Comparison of ENCODE assay signal across 7 mouse cellular contexts in the genomic region with DNA sequence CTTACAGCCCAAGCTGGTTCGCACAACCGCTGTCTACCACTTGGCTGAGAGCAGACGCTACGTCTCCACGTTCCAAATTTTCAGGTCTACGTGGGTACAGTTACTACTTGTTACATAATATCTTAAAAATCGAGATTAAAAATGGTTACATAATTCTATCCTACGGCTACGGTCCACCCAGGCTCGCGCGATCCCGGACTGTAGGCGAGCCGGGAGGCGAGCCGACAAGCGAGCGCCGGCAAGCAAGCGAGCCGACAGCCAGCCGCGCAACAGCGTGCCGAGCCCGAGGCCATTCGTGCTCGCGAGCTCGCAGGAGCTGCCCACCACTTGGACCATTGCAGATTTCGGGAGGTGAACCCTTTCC. TPM values are rescaled to one million over a fixed set of nuclear protein-coding genes. Genes with fewer than 3 reads are reported as not detected.
DNase-seq lines count a peak whose midpoint lies in the region; ATAC-seq lines count a peak whose summit lies in the region.

No protein-coding gene starts in this region.

- H3K27me3 ChIP-seq in forebrain, embryonic 12.5 days = peaks cover 93% of the 10 kb centered on the region
- peaks cover 87% of the 10 kb centered on the region for H3K27me3 ChIP-seq in intestine, embryonic 14.5 days (replicated peaks; ENCODE audit: control insufficient read depth, insufficient read depth, low read length)
- peaks cover 78% of the 10 kb centered on the region for H3K27me3 ChIP-seq in neural tube, embryonic 12.5 days (replicated peaks)

- 0 out of 2 replicates have a peak, but pooled peaks cover 3% of the 10 kb centered on the region for H3K4me1 ChIP-seq in forebrain, embryonic 12.5 days
- no peaks in the 10 kb centered on the region for H3K4me1 ChIP-seq in intestine, embryonic 14.5 days (replicated peaks; ENCODE audit: control insufficient read depth, insufficient read depth, low read length)
- H3K4me1 ChIP-seq in neural tube, embryonic 12.5 days = no peaks in the 10 kb centered on the region

- H3K27ac ChIP-seq in forebrain, embryonic 12.5 days = no peak overlapping the region
- no peak overlapping the region for H3K27ac ChIP-seq in intestine, embryonic 14.5 days (ENCODE audit: low read depth)
- H3K27ac ChIP-seq in neural tube, embryonic 12.5 days = no peak overlapping the region

- WGBS in forebrain, embryonic 12.5 days = 56% methylated on average over 32 of the region's 32 CpGs
- 52% methylated on average over 32 of the region's 32 CpGs for WGBS in intestine, embryonic 14.5 days
- 58% methylated on average over 32 of the region's 32 CpGs for WGBS in neural tube, embryonic 12.5 days

- peak overlapping the region; percentile 56 for H3K4me2 ChIP-seq in forebrain, embryonic 12.5 days
- no peak overlapping the region for H3K4me2 ChIP-seq in intestine, embryonic 14.5 days (ENCODE audit: low read length)
- H3K4me2 ChIP-seq in neural tube, embryonic 12.5 days (replicated peaks) = peak overlapping the region; percentile 58

- peak; percentile 23 for DNase-seq in left cerebral cortex, adult 11 months (ENCODE audit: low spot score)
- no peak for DNase-seq in left cerebral cortex, postnatal 4 days
- no peak for DNase-seq in intestine, embryonic 14.5 days (ENCODE audit: low spot score)
- DNase-seq in thymus, postnatal 25 days = no peak

- H3K9ac ChIP-seq in forebrain, embryonic 12.5 days = no peak overlapping the region
- no peak overlapping the region for H3K9ac ChIP-seq in intestine, embryonic 14.5 days (ENCODE audit: low read length)
- H3K9ac ChIP-seq in neural tube, embryonic 12.5 days = no peak overlapping the region

- peaks cover 57% of the 10 kb centered on the region for H3K36me3 ChIP-seq in forebrain, embryonic 12.5 days (replicated peaks)
- H3K36me3 ChIP-seq in intestine, embryonic 14.5 days (ENCODE audit: control insufficient read depth, insufficient read depth, low read length) = peaks cover 60% of the 10 kb centered on the region
- H3K36me3 ChIP-seq in neural tube, embryonic 12.5 days = peaks cover 37% of the 10 kb centered on the region

- H3K9me3 ChIP-seq in forebrain, embryonic 12.5 days = peaks cover 46% of the 10 kb centered on the region
- peaks cover 43% of the 10 kb centered on the region for H3K9me3 ChIP-seq in intestine, embryonic 14.5 days (ENCODE audit: control insufficient read depth, low read length)
- H3K9me3 ChIP-seq in neural tube, embryonic 12.5 days = peaks cover 28% of the 10 kb centered on the region

- intact Hi-C loops in left cerebral cortex, postnatal 4 days (cut with DNase I) = no loop called here

- H3K4me3 ChIP-seq in forebrain, embryonic 12.5 days (replicated peaks) = peak overlapping the region; percentile 36
- no peak overlapping the region for H3K4me3 ChIP-seq in intestine, embryonic 14.5 days (ENCODE audit: low read depth, low read length)
- peak overlapping the region; percentile 29 for H3K4me3 ChIP-seq in neural tube, embryonic 12.5 days

- peak; percentile 67 for ATAC-seq in forebrain, embryonic 12.5 days (ENCODE audit: low FRiP score)
- peak; percentile 67 for ATAC-seq in intestine, embryonic 14.5 days (replicated peaks; ENCODE audit: low FRiP score, low TSS enrichment, low read depth)
- ATAC-seq in neural tube, embryonic 12.5 days (ENCODE audit: low FRiP score, low read depth) = peak; percentile 60
- no peak for ATAC-seq in inflammation-experienced regulatory T-cells, adult 6 months

RNA-seq across cellular contexts. Expression of a gene that starts 13.1 kb away (rescaled TPM):
- total RNA-seq in left cerebral cortex, postnatal 4 days (2021) = 10 to 100 TPM; 46.2 to 52.1 TPM
- polyA plus RNA-seq in forebrain, embryonic 12.5 days (2016; fragmentation: Nextera tagmentation; extraction: Ambion mirVana) = 345 and 376 TPM in 2 replicates
- 232 and 233 TPM in 2 replicates for polyA plus RNA-seq in intestine, embryonic 14.5 days (2014; fragmentation: Nextera tagmentation; extraction: Ambion mirVana)
- polyA plus RNA-seq in neural tube, embryonic 12.5 days (2016; fragmentation: Nextera tagmentation; extraction: Ambion mirVana) = 320 and 336 TPM in 2 replicates
- polyA plus RNA-seq in inflammation-experienced regulatory T-cells, adult 6 months (2017; shearing (Covaris generic)) = not detected

Comparison
In these comparisons a context has a peak if more than half of its experiments do, and no peak if none do; other contexts are left out.
1. RNA of a gene that starts 13.1 kb away (polyA plus RNA-seq): 345 to 376 TPM in forebrain, embryonic 12.5 days, 320 to 336 TPM in neural tube, embryonic 12.5 days and 232 to 233 TPM in intestine, embryonic 14.5 days; not detected in inflammation-experienced regulatory T-cells, adult 6 months; every median in the first group is over 100 times any median in the second.